Mouse (Mus musculus): ENCODE results near the gene Ano6.

DNA sequence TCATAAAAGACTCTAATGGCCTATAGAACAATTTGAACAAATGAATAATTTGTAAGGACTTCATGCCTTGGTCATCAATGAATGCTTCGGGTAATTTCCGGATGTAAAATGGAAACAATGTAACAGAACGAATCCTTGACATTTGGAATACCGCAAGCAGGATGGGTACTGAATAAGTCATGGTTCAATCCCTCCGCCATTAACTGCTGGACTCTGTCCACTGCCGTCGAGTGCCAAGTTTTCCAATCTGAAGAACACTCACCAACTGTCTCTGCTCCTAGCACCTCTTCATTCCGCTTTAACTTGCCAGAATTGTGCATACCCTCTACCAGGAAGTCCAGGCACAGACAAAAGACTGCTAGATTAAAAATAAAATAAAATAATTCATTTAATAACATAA lies 25.4 kb upstream of the Ano6 start:
- TF ChIP-seq POLR2A (IDR thresholded peaks at IDR 0.05; ENCODE audit: control insufficient read depth, low read depth, low read length) = no peak
- TF ChIP-seq CTCF (IDR thresholded peaks at IDR 0.05; ENCODE audit: control insufficient read depth, insufficient read depth, insufficient replicate concordance, low read depth, low read length) = no peak

Data from testis, adult 2 months (tissue).